Mouse (Mus musculus) stomach, postnatal 0 days (tissue): Measurements from ENCODE around the gene Map3k19.

ENCODE experiments used
- CTCF ChIP-seq: IDR thresholded peaks from 2 replicates; pipeline ENCODE4 v1.5.1; 2016; ENCODE audit warnings: antibody characterized with exemption, low read depth, mild to moderate bottlenecking, moderate library complexity
- EP300 ChIP-seq: optimal IDR thresholded peaks from 2 replicates; pipeline ENCODE3; 2016; ENCODE audit warnings: antibody characterized with exemption

DNA sequence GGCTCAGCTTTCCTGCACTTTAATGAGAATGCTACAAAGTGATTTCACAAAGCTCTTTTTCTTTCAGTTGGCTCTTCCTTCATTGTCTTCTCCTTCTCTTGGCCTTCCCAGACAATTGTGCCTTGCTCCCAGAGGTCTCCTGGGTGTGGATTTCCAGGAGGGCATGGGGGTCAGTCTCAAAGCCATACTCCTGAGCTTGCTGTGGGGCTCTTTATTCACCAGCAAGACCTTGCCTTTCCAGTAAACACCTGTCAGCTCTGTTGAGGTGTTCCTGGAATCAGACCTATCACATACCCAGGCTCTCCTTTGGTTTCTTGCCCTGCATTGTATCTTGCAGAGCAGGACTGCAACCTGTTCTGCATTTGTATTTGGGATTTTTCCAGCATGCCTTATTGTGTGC lies 71.0 kb downstream of the Map3k19 start:
- TF ChIP-seq CTCF (no peak), EP300 (no peak)
